Mouse (Mus musculus): Measurements from ENCODE around the gene A430078G23Rik. TPM values are rescaled to one million over a fixed set of nuclear protein-coding genes. Genes with fewer than 3 reads are reported as not detected.

The A430078G23Rik gene
- polyA plus RNA-seq, 1 experiment: not detected

DNA sequence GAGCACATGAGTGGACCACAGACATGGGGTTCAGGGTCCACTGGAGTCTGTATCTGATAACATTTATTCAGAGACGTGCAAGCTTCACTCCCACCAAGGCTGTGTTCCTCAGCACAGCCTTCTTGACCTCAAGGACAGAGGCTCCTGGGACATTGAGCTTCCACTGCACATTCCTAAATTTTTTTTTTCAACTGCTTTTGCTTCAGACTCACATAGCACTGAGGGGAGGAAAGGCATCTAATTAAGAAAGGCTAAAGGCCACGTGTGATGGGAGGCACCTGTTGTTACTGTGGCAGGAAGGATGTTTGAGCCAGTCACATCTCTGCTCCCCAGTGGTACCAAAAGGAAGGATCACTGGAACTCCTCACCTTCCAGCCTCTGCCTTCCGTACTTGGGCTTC is 77.9 kb downstream of the A430078G23Rik start:
- Histone ChIP-seq H3ac (ENCODE audit: control insufficient read depth, insufficient read length) (no peak overlapping the region), H3K4me2 (ENCODE audit: low read depth) (no peak overlapping the region), H3K4me3 (no peak overlapping the region), H3K27me3 (ENCODE audit: control insufficient read depth, insufficient read depth, insufficient read length) (no peaks in the 10 kb centered on the region), H3K36me3 (ENCODE audit: control insufficient read depth, insufficient read depth) (peaks cover 16% of the 10 kb centered on the region), H3K79me2 (ENCODE audit: control insufficient read depth, insufficient read depth) (no peaks in the 10 kb centered on the region)
- TF ChIP-seq MAX (IDR thresholded peaks at IDR 0.05; ENCODE audit: low read depth): no peak
- TF ChIP-seq TCF3 (IDR thresholded peaks at IDR 0.05; ENCODE audit: insufficient read length, low read depth): no peak
- no peak for TF ChIP-seq USF1 (IDR thresholded peaks at IDR 0.05; ENCODE audit: low read depth)
- TF ChIP-seq TCF12 (IDR thresholded peaks at IDR 0.05; ENCODE audit: insufficient read depth, poor library complexity, severe bottlenecking): no peak
- no peak for TF ChIP-seq REST (IDR thresholded peaks at IDR 0.05; ENCODE audit: insufficient read depth, insufficient read length)
- TF ChIP-seq POLR2AphosphoS2 (IDR thresholded peaks at IDR 0.05; ENCODE audit: insufficient read length, low read depth): no peak
- TF ChIP-seq CEBPB (IDR thresholded peaks at IDR 0.05; ENCODE audit: insufficient read depth, poor library complexity, severe bottlenecking): no peak

DNA sequence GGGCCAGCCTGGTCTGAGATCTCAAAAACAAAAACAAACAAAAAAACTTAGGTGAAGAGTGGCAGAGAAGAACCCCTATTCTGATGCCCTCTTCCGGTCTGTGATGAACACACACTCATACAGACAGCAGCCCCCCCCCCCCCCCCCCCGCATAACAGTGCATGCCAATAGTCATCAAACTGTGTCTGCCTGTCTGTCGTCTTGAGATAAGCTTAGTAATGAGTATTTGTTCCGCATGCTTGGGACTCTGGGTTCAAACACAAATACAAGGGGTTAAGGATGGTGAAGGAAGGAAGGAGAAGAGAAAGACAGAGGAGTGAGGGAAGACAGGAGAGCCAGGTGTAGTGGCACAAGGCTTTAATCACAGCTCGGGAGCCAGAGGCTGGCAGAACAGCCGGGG is 83.3 kb downstream of the A430078G23Rik start:
- H3K4me2 ChIP-seq (ENCODE audit: low read depth): no peak overlapping the region
- no peak for TF ChIP-seq TCF3 (IDR thresholded peaks at IDR 0.05; ENCODE audit: insufficient read length, low read depth)
- peaks cover 29% of the 10 kb centered on the region for H3K36me3 ChIP-seq (ENCODE audit: control insufficient read depth, insufficient read depth)
- no peak overlapping the region for H3ac ChIP-seq (ENCODE audit: control insufficient read depth, insufficient read length)
- no peaks in the 10 kb centered on the region for H3K79me2 ChIP-seq (ENCODE audit: control insufficient read depth, insufficient read depth)
- no peak overlapping the region for H3K4me3 ChIP-seq
- H3K27me3 ChIP-seq (ENCODE audit: control insufficient read depth, insufficient read depth, insufficient read length): no peaks in the 10 kb centered on the region

DNA sequence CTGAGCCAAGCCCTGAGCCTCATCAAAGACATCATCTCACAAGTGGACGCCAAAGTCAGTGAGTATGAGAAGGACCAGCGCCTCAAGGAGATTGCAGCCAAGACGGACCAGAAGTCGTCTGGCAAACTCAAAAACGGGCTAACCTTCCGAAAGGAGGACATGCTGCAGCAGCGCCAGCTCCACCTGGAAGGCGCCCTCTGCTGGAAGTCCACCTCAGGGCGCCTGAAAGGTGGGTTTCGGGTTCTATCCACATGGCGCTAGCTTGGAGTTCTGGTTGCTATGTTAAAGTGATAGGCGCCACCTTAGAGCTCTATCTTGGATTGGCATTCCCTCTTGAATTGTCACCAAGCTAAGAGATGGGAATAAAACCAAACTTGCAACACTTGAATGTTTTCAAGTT is 86.3 kb downstream of the A430078G23Rik start:
- Histone ChIP-seq H3K79me2 (ENCODE audit: control insufficient read depth, insufficient read depth) (no peaks in the 10 kb centered on the region), H3K27me3 (ENCODE audit: control insufficient read depth, insufficient read depth, insufficient read length) (no peaks in the 10 kb centered on the region), H3ac (ENCODE audit: control insufficient read depth, insufficient read length) (no peak overlapping the region), H3K36me3 (ENCODE audit: control insufficient read depth, insufficient read depth) (peaks cover 27% of the 10 kb centered on the region), H3K4me3 (no peak overlapping the region), H3K4me2 (ENCODE audit: low read depth) (no peak overlapping the region)
- TF ChIP-seq MAX (IDR thresholded peaks at IDR 0.05; ENCODE audit: low read depth) (no peak), SRF (IDR thresholded peaks at IDR 0.05; ENCODE audit: control insufficient read depth, insufficient read length, low read depth) (no peak), TCF12 (IDR thresholded peaks at IDR 0.05; ENCODE audit: insufficient read depth, poor library complexity, severe bottlenecking) (no peak), POLR2A (IDR thresholded peaks at IDR 0.05; ENCODE audit: insufficient read length, low read depth) (no peak)

Other genes starting within 250 kb of the A430078G23Rik start
- 4.6 TPM for gene Insr, start 73.8 kb upstream of the A430078G23Rik start, polyA plus RNA-seq (2012; fragmentation: generic; extraction: Trizol)
- 10.7 TPM for gene Arhgef18, start 39.6 kb downstream of the A430078G23Rik start, polyA plus RNA-seq (2012; fragmentation: generic; extraction: Trizol)
- gene Pex11g, start 114.3 kb downstream of the A430078G23Rik start, polyA plus RNA-seq (2012; fragmentation: generic; extraction: Trizol): 5.5 TPM
- not detected for gene Tex45, start 117.4 kb downstream of the A430078G23Rik start, polyA plus RNA-seq (2012; fragmentation: generic; extraction: Trizol)
- 29.2 TPM for gene Zfp358, start 139.7 kb downstream of the A430078G23Rik start, polyA plus RNA-seq (2012; fragmentation: generic; extraction: Trizol)
- gene Mcoln1, start 147.0 kb downstream of the A430078G23Rik start, polyA plus RNA-seq (2012; fragmentation: generic; extraction: Trizol): 44.1 TPM
- 14.8 TPM for gene Pnpla6, start 162.0 kb downstream of the A430078G23Rik start, polyA plus RNA-seq (2012; fragmentation: generic; extraction: Trizol)
- gene C330021F23Rik, start 214.6 kb downstream of the A430078G23Rik start, polyA plus RNA-seq (2012; fragmentation: generic; extraction: Trizol): 0.05 TPM
- gene Camsap3, start 233.9 kb downstream of the A430078G23Rik start, polyA plus RNA-seq (2012; fragmentation: generic; extraction: Trizol): 0.05 TPM

Data from myocyte (in vitro differentiated cells).